Mouse (Mus musculus): ENCODE data around the gene Ccdc107. TPM values are rescaled to one million over a fixed set of nuclear protein-coding genes. Genes with fewer than 3 reads are reported as not detected.
"Not testable (repeated sequence)": the region's sequence is repeated elsewhere in the genome, so short reads cannot be mapped to it uniquely, and the experiment has no call there.

Ccdc107 gene
- polyA plus RNA-seq, 1 experiment from 2014 or later = 85.1 TPM

GRCm38 (mm10) chr4:43483535-43484091 lies 9.1 kb upstream of the Ccdc107 start, which contains the start of gene Sit1:
Sit1 (minus strand) TSS chr4:43483734.
- peak; percentile 90 for DNase-seq (ENCODE audit: low spot score)

- not testable (repeated sequence) for DNase-seq (ENCODE audit: low spot score)
Observed at GRCm38 (mm10) chr4:43485666-43486065, 7.0 kb upstream of the Ccdc107 start.

DNA sequence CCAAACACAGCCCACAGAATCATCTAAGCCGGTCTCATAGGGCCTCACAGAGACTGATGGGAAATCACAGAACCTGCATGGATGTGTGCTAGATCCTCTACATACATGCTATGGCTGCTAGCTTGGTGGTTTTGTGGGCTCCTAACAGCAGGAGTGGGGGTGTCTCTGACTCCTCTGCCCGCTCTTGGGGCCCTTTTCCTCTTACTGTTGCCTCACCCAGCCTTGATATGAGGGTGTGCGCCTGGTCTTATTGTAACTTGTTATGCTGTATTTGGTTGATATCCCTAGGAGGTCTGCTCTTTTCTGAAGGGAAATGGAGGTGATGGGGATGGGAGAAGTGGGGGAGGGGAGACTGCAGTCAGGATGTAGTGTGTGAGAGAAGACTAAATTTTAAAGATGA lies 3.1 kb upstream of the Ccdc107 start:
- DNase-seq (ENCODE audit: low spot score) = no peak

DNA sequence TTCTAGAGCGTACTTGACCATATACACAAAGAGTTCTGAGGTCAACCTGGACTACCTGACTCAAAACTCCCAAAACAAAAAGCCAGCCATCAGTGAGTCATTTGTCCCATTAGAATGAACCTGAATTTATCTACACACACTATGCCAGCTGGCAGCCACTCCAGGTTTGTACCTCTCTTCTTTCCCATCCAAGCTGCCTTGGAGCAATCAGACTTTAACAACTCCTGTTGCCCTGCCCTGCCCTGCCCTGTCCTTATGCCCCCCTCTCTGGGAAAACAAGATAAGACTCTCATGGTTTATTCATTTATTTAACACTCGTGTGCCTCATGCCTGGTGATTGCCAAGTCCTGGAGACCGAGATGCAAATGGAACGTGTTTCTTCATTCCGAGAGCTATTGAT lies 1.9 kb upstream of the Ccdc107 start:
- no peak for DNase-seq (ENCODE audit: low spot score)

- peak; percentile 10 for DNase-seq (ENCODE audit: low spot score)
Observed at GRCm38 (mm10) chr4:43492101-43492820, 439 bp upstream of the Ccdc107 start.

- DNase-seq (ENCODE audit: low spot score) = peak; percentile 99
Observed at GRCm38 (mm10) chr4:43493186-43493845, 616 bp downstream of the Ccdc107 start.

GRCm38 (mm10) chr4:43493846-43494240 lies 1.1 kb downstream of the Ccdc107 start:
- no peak for DNase-seq (ENCODE audit: low spot score)

GRCm38 (mm10) chr4:43496587-43496986 lies 3.9 kb downstream of the Ccdc107 start:
- DNase-seq (ENCODE audit: low spot score) = no peak

DNA sequence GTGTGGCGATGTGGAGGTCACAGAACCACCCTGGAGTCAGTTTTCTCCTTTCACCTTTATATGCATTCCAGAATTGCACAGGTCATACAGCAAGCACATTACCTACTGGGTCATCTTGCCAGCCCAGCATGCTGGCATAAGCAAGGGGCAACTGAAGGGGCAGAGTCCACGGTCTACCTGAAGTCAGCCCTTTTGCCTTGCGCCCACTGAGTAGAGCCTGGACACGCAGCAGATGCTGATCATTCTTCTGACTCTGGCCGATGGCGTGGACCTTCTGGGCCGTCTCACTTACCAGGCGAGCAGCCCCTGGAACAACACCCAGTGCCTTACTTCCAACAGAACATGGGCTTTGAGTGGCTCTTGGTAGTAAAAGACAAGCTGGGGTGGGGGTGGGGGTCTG lies 4.7 kb downstream of the Ccdc107 start:
- no peak for DNase-seq (ENCODE audit: low spot score)

- DNase-seq (ENCODE audit: low spot score) = no peak
Observed at GRCm38 (mm10) chr4:43497946-43498345, 5.2 kb downstream of the Ccdc107 start.

DNA sequence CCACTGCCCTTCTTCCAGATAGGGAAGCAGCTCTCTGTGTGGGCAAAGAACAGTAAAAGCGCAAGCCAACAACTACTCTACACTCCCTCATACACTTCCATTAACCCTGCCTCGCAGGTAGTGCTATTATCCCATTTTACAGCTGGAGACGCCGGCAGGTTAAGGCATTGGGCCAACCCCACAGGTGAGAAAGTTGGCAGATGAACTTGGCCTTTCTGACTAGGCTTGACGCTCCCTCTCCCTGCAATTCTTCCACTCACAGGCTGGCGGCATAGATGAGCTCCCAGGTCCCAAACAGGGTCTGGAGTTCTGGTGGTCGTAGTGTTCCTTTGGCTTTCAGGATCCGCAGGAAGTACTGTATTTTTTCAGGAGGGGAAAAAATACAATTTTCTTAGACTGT lies 6.3 kb downstream of the Ccdc107 start:
- peak; percentile 66 for DNase-seq (ENCODE audit: low spot score)

DNA sequence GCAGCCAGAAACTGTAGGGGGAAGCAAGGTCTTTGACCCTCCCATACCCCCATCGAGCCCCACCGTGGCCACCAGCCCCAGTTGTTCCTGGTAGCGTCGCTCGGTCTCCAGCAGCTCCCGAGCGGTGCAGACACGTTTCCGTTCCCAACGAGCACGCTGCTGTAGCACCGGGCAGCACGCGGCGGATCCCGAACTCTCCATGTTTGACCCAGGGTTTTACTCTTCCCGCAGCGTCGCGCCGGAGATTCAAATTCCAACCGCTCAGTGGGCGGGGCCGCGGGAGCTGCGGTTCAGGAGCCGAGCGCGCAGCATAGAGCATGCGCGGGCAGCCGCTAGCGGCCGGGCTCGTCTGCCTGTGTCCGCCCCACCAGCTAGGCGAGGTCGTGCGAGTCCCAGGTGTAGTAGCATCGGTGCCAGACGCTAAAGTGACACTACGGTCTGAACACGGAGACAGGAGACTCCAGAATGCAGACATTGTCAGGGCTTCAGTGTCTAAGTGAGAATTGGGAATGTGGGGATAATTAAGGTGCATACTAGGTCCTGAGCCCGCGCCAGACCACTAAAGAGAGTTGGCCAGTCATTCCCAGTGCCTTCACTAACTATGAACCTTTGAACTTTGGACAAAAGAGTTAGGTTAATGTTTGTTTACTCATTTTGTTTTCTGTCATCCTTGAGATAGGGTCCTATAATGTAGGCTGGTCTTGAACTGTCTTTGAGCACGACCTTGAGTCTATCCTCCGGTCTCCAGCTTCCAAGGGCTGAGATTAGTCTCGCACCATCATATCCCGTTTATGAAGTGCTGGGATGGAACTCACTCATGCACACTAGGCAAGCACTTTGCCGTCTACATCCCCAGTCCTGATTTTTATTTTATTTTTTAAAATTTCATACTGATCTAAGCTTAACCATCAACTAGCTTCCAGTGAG lies 7.0 kb downstream of the Ccdc107 start, which contains the start of gene Arhgef39:
Gene Arhgef39, minus strand, starts transcription at position 289 of the 927 bp plus-strand sequence.
- DNase-seq (ENCODE audit: low spot score) = peak; percentile 66

GRCm38 (mm10) chr4:43503041-43503440 lies 10.3 kb downstream of the Ccdc107 start:
- no peak for DNase-seq (ENCODE audit: low spot score)

DNA sequence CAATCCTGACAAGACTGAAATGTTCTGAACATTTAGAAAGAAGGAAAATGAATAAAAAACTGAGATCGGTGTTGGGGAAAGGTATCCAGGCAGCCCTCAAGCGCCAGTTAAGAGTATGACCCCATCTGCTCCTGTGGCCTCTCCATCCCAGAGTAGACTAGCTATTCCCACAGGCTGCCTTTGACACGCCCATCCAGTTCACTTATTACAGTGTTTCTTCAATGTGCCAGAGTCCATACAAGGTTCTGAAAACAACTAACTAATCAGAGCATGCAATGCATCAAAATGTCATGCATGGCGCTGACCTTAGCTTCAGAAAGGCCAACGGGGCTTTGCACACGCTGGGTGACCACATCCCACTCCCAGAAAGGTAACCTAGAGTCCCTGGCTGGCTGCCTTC lies 10.8 kb downstream of the Ccdc107 start:
- DNase-seq (ENCODE audit: low spot score) = no peak

DNA sequence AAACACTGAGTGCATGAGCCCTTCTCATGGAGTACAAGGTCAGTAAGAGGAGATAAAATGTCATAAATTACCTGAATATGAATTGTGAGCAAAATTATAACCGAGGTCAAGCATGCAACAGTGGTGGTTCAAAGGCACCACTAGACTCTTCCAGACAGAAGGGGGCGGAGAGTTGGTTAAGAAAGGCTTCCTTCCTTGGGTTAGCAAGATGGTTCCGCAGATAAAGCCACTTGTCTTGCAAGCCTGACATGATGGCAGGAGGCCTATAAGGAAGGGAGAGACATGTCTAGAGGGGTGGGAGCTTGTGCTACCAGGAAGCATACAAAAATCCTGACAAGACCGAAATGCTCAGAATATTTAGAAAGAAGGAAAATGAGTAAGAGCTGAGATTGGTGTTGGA lies 11.6 kb downstream of the Ccdc107 start:
- DNase-seq (ENCODE audit: low spot score) = peak; percentile 32

DNA sequence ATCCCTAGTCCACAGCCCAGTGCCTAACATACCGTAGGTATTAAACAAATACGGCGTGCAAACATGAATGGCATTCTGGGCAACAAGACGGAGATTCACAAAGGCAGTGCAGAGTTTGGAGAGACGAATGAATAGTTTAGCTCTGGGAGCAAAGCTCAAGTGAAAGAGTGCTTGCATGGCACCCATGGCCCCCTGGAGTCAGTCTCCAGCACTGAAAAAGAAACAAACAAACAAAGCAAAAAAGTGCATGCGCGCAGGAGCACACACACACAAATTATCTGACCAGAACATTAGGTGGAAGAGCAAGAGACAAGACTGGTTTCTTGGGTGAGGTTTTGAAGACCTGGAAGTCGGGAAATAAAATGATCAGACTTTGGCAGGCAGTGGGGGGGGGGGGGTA lies 13.4 kb downstream of the Ccdc107 start:
- no peak for DNase-seq (ENCODE audit: low spot score)

DNA sequence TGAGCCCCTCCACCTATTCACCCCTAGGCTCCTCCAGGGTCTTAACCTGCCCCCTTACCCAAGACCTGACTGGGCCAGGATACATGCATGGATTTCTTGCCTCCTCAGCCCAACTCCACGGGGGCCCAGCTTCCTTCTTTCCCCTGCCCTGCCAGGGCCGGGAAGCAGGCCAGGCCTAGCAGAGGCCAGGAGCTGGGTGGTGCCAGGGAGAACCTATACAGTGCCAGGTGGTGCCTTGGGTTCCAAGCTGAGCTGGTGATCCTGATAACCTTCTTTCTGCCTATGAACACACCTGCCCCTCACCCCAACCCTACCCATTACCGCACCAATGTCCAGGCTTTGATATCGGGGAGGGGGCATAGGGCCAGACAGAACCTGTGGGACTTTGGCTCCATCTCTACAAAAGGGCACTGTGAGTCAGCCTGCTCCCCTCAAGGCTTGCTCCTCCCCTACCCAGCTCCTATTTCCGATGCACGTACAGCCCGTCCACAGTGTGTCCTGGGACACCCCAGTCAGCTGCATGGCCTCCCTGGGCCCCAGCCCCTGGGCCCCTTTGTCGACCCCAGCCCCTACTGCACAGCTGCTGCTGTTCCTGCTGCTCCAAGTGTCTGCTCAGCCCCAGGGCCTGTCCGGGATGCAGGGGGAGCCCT lies 14.0 kb downstream of the Ccdc107 start, which contains the start of gene Car9:
Gene Car9, plus strand, starts transcription at position 431 of the 650 bp plus-strand sequence.
- no peak for DNase-seq (ENCODE audit: low spot score)

DNA sequence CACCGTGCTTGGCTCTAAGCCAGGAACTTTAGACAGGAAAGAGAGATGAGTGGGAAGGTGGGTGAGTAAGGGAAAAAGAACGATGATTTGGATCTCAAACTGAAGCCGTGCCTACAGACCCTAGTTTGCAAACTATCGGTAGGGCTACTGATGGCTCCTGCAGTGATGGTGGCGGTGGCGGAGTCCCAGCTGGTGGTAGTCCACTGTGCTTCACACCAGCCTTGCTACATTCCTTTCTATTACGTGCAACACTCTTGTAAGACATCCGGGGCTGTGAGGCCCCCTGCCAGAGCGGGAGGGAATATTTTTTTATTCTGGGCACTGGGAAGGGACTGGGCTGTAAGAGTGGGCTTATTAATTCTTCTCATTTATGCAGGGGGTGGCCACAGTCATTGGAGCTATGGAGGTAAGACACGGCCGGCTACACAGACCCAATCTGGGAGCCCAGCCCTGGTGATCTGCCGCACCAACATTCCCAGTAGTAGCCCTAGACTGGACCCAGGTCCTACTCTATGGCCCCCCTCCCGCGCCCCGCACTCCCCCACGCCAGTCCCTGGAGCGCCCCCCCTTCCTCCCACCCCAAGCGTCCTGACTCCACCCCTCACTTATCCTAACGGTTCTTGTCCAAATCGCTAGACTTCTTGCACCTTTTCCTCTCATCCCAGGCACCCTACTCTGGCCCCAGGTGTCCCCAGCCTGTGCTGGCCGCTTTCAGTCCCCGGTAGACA lies 15.4 kb downstream of the Ccdc107 start:
- DNase-seq (ENCODE audit: low spot score) = no peak

GRCm38 (mm10) chr4:43508666-43508997 lies 15.9 kb downstream of the Ccdc107 start:
- peak; percentile 80 for DNase-seq (ENCODE audit: low spot score)

DNA sequence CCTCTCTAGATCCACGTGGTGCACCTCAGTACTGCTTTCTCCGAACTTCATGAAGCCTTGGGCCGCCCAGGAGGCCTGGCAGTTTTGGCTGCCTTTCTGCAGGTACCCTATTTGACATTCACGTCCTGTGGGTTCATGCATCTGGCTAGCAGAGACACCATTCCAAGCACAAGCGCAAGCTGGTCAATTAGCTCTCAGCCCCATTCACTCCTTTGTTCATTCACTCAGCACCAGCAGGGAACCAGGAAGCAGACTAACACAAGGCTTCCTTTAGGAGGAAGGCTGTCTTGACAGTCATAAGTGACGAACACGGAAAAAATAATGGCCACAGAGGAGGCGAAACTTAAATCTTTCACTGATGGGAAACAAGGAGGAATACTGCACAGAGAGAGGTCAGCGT lies 16.4 kb downstream of the Ccdc107 start:
- DNase-seq (ENCODE audit: low spot score) = no peak
